ENCODE assay signal across 17 mouse cellular contexts in genomic region chr9:106348281-106348680, GRCm38 (mm10). TPM values are rescaled to one million over a fixed set of nuclear protein-coding genes. Genes with fewer than 3 reads are reported as not detected.
DNase-seq lines count a peak whose midpoint lies in the region; ATAC-seq and TF ChIP-seq lines count a peak whose summit lies in the region.
"Had no signal": no experiment of that assay in that cellular context is flagged by ENCODE, and none has a peak within 500 bp of the region (broad histone marks: within the 10 kb centered on the region; RNA-seq: fewer than 3 reads in every experiment).

No protein-coding gene starts in this region.

- DNase-seq in heart, adult 11 months = peak; percentile 87
- no peak for DNase-seq in heart, postnatal 4 days
- no peak for DNase-seq in kidney, adult 9 months
- peak; percentile 83 for DNase-seq in limb, embryonic 14.5 days (ENCODE audit: low spot score)
- DNase-seq in thymus, adult 18-20 months = no peak
- no peak for DNase-seq in frontal cortex, postnatal 10 days (ENCODE audit: low spot score in 2 of 2)
- DNase-seq: adrenal gland, adult 8-10 months; cerebellum, postnatal 14 days; embryo, embryonic 11 days; forebrain, postnatal 0 days; gastrocnemius, postnatal 10 days; liver, postnatal 0 days had no signal

- H3K27me3 ChIP-seq in kidney, embryonic 15.5 days = no peaks in the 10 kb centered on the region
- no peaks in the 10 kb centered on the region for H3K27me3 ChIP-seq in embryonic facial prominence, embryonic 13.5 days
- H3K27me3 ChIP-seq in limb, embryonic 14.5 days (ENCODE audit: control insufficient read depth, insufficient read depth, low read length) = no peaks in the 10 kb centered on the region

- peaks cover 48% of the 10 kb centered on the region for H3K4me1 ChIP-seq in kidney, embryonic 15.5 days
- H3K4me1 ChIP-seq in embryonic facial prominence, embryonic 13.5 days = peaks cover 86% of the 10 kb centered on the region
- peaks cover 86% of the 10 kb centered on the region for H3K4me1 ChIP-seq in limb, embryonic 14.5 days (ENCODE audit: control insufficient read depth, insufficient read depth, low read length)

- no peaks in the 10 kb centered on the region for H3K9me3 ChIP-seq in kidney, embryonic 15.5 days (replicated peaks)
- H3K9me3 ChIP-seq in embryonic facial prominence, embryonic 13.5 days = no peaks in the 10 kb centered on the region
- no peaks in the 10 kb centered on the region for H3K9me3 ChIP-seq in limb, embryonic 14.5 days (ENCODE audit: control insufficient read depth, low read length)

- peak overlapping the region; percentile 67 for H3K27ac ChIP-seq in kidney, embryonic 15.5 days
- peak overlapping the region; percentile 98 for H3K27ac ChIP-seq in embryonic facial prominence, embryonic 13.5 days
- H3K27ac ChIP-seq in limb, embryonic 14.5 days (replicated peaks; ENCODE audit: low read depth, low read length) = peak overlapping the region; percentile 93
- H3K27ac ChIP-seq: hindbrain, embryonic 14.5 days had no signal

- 44% methylated on average over 10 of the region's 10 CpGs for WGBS in kidney, embryonic 15.5 days
- 20% methylated on average over 10 of the region's 10 CpGs for WGBS in embryonic facial prominence, embryonic 13.5 days
- WGBS in limb, embryonic 14.5 days = 4% methylated on average over 10 of the region's 10 CpGs

- no peak for ATAC-seq in kidney, embryonic 15.5 days (replicated peaks; ENCODE audit: low FRiP score)
- no peak for ATAC-seq in embryonic facial prominence, embryonic 13.5 days (ENCODE audit: insufficient number of reproducible peaks, insufficient read depth, low FRiP score, low TSS enrichment, low read depth)
- ATAC-seq in limb, embryonic 14.5 days (ENCODE audit: low FRiP score, low read depth) = peak; percentile 75
- ATAC-seq: intestine, postnatal 0 days; liver, postnatal 0 days; midbrain, embryonic 16.5 days had no signal

- H3K4me3 ChIP-seq in kidney, embryonic 15.5 days (replicated peaks) = no peak overlapping the region
- no peak overlapping the region for H3K4me3 ChIP-seq in embryonic facial prominence, embryonic 13.5 days
- H3K4me3 ChIP-seq in limb, embryonic 14.5 days (replicated peaks; ENCODE audit: low read length) = no peak overlapping the region

- TF ChIP-seq POLR2A in limb, embryonic 14.5 days (IDR thresholded peaks at IDR 0.05; ENCODE audit: borderline replicate concordance, extremely low read depth, insufficient read depth, insufficient read length) = no peak

- no peaks in the 10 kb centered on the region for H3K36me3 ChIP-seq in kidney, embryonic 15.5 days
- no peaks in the 10 kb centered on the region for H3K36me3 ChIP-seq in embryonic facial prominence, embryonic 13.5 days
- H3K36me3 ChIP-seq in limb, embryonic 14.5 days (ENCODE audit: control insufficient read depth, insufficient read depth, low read length) = 0 out of 2 replicates have a peak, but pooled peaks cover 4% of the 10 kb centered on the region

- no peak overlapping the region for H3K4me2 ChIP-seq in kidney, embryonic 15.5 days
- no peak overlapping the region for H3K4me2 ChIP-seq in embryonic facial prominence, embryonic 13.5 days
- H3K4me2 ChIP-seq in limb, embryonic 14.5 days (replicated peaks; ENCODE audit: low read depth, low read length, severe bottlenecking) = peak overlapping the region; percentile 17
- H3K4me2 ChIP-seq: hindbrain, embryonic 14.5 days had no signal

- H3K9ac ChIP-seq in kidney, embryonic 15.5 days = no peak overlapping the region
- H3K9ac ChIP-seq in embryonic facial prominence, embryonic 13.5 days = 0 out of 2 replicates have a peak overlapping the region, but pooled peaks have one; percentile 17
- peak overlapping the region; percentile 16; the same call in 1 of the 2 replicates for H3K9ac ChIP-seq in limb, embryonic 14.5 days (ENCODE audit: low read depth, low read length, severe bottlenecking)
- H3K9ac ChIP-seq: forebrain, postnatal 0 days; hindbrain, embryonic 14.5 days; liver, postnatal 0 days had no signal

RNA-seq across cellular contexts. Expression of gene Dusp7, which starts 20.2 kb away (rescaled TPM):
- 10 to 100 TPM; 26.2 to 33.5 TPM for total RNA-seq in heart, postnatal 4 days (2021)
- polyA plus RNA-seq in kidney, embryonic 15.5 days (2015; fragmentation: Nextera tagmentation; extraction: Ambion mirVana) = 15.6 and 17.7 TPM in 2 replicates
- 40.3 and 40.6 TPM in 2 replicates for polyA plus RNA-seq in embryonic facial prominence, embryonic 13.5 days (2015; fragmentation: Nextera tagmentation; extraction: Ambion mirVana)
- 130 and 180 TPM in 2 replicates for polyA plus RNA-seq in limb, embryonic 14.5 days (2012; rRNA removed)
- polyA plus RNA-seq in limb, embryonic 14.5 days (2014; fragmentation: Nextera tagmentation; extraction: Ambion mirVana) = 73.0 and 84.1 TPM in 2 replicates

Comparison
In these comparisons a context has a peak if more than half of its experiments do, and no peak if none do; other contexts are left out.
1. DNase-seq: peak in heart, adult 11 months (single experiment) and limb, embryonic 14.5 days (single experiment); none in heart, postnatal 4 days (single experiment), kidney, adult 9 months (single experiment), thymus, adult 18-20 months (0 of 2) and frontal cortex, postnatal 10 days (0 of 2).
2. Peak in every context shown above with its lines, with median percentiles within 50 percentile points of each other: H3K27ac ChIP-seq.